Mouse (Mus musculus) T-helper 2 cell (primary cell): ENCODE results near the gene Epb41l2.

Experiments used
- in situ Hi-C: fragments of 300-600 bp; cut with MboI, MseI; formaldehyde crosslinking; loops from one replicate; pipeline ENCODE4 v1.15.1; 2025; ENCODE audit warnings: high pct_unique_total_duplicates

Gene Epb41l2

DNA sequence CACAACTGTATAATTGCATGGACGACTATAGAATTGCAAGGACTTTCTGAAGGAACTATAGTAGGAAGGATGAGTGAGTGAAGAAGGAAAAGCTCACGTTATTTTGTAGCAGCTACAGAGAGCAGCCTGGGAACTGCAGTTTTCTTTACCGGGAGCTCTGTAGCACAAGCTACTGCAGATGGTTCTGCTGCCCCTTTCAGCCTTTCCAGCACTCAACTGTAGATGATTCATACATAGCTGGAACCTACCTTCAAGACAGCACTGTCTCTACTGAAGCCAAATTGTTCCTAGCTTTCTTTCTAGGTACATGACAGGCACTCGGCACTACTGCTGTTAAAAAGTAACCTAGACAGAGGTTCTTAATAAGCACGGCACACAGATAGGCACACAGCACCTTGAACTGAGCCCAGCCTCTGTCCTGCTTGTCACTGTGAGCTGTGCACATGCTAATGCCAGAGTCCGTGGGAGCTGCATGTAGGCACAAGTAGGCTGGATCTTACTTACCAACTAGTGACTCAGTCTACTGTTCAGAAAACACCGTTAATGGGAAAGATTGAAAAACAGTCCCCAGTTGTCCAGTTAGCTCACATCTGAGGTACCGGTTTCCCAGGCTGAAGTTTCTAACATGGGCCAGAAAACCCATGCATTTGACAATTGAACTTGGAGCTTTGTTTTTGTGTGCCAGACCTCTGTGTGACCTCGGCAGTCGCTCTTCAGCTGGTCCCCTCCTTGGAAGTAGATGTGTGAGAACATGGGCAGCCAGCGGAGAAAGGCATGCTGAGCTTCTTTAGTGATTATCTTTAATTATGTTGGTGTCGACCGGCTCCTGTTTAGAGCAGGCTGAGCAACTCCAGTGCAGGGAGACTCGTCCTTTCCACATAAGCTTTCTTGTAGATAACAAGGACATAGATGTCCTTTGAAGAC, 38.4 kb downstream of the Epb41l2 start:
- in situ Hi-C loops = no loop called here

- in situ Hi-C loops = no loop called here
These were observed 39.4 kb downstream of the Epb41l2 start for GRCm38 (mm10) chr10:25399016-25399415.

DNA sequence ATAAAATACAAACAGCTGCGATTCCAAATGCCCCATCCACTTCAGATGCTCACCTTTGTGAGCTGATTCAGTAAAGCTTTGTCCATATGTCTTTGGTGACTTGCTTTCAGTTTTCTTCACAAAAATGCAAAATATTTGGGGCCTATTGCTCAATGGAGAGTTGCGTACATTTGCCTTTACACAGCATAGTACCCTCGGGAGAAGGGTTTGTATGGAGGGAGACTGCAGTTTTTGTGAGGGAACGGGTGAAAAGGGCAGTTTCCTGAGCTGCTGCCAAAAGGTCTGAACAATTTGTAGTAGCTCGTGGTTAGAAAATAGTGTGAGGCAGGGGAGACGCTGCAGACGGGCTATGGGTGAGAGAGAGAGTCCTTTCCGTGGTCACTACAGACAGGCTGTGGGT, 40.5 kb downstream of the Epb41l2 start:
- in situ Hi-C loops = no loop called here

DNA sequence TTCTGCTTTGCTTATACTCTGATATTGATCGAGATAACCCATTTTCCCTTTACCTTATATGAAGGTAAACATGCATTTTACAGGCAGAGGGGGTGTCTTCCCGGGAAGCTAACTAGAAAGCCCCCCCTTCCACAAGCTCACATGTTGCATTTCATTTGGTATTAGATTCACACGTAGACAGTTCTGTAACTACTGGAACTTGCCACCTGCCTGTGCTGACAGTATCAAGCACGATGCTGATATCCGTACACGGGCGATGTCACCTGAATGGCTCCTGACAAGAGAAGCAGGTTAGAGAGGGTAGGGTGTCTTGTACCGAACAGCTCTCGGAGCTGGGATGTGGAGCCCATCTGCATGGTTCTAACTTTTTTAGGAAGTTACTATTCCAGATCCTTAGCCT, 41.0 kb downstream of the Epb41l2 start:
- in situ Hi-C loops = no loop called here

- in situ Hi-C loops = no loop called here
These were observed 41.8 kb downstream of the Epb41l2 start for GRCm38 (mm10) chr10:25401356-25401755.

DNA sequence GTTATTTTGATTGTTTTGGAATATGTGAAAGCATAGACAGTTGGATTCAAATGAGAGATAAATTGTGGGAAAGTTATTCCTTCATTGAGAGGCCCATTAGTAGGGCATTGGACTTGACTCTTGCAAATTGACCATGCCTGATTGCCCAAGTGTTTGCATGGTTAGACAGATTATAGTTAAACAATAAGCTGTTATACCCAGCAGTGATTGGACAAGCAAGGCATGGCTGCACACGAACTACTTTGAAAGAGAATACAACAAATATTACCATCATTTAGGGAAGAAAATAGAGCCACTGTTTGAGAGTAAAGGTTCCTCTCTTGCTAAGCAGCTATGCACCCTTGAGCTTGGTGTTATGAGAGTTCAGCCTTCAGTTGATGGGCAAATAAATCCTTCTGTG, 43.3 kb downstream of the Epb41l2 start:
- in situ Hi-C loops = no loop called here

GRCm38 (mm10) chr10:25403813-25404701, 44.5 kb downstream of the Epb41l2 start:
- in situ Hi-C loops = no loop called here

GRCm38 (mm10) chr10:25404702-25405098, 45.1 kb downstream of the Epb41l2 start:
- in situ Hi-C loops = no loop called here

DNA sequence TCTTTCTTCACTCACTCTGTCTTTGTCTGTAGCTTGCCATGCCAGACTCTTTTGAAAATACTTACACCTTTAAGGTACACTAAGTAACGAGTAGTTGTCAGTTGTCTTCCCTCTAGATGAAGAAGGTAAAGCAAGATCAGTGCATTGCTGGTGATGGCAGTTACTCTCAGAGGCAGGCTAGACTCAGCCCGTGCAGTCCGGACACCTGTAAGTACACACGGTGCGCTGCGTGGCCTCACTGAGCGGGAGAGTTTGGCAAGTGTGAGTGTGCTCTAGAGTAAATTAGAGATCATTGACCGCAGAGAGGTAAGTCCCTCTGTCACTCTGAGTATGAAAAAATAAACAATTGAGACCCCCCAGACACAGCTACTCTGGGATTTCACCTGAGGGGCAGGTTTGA, 46.0 kb downstream of the Epb41l2 start:
- in situ Hi-C loops = no loop called here

DNA sequence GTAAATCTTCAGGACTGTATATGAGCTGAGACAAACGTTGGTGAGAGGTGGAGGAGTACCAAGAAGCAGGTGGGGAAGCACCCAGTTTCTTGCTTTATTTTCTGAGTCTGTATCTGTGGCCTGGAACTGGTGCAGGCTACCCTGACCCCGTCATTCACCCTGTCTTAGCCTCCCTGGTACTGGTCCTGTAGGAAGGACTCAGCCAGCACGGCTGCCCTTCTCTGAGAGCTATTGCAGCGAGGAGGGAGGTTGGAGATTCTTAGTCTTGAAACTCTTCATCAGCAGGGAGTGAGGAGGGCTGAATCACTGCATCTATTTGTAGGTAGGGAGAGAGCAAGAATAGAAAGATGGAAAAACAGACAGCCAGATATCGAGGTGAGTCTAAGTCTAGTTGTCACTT, 47.1 kb downstream of the Epb41l2 start:
- in situ Hi-C loops = no loop called here

GRCm38 (mm10) chr10:25408136-25408650, 48.6 kb downstream of the Epb41l2 start:
- in situ Hi-C loops = no loop called here

GRCm38 (mm10) chr10:25411836-25412373, 52.3 kb downstream of the Epb41l2 start:
- in situ Hi-C loops = no loop called here

- in situ Hi-C loops = no loop called here
These were observed 55.7 kb downstream of the Epb41l2 start for GRCm38 (mm10) chr10:25415188-25415717.

GRCm38 (mm10) chr10:25416696-25417095, 57.1 kb downstream of the Epb41l2 start:
- in situ Hi-C loops = no loop called here

DNA sequence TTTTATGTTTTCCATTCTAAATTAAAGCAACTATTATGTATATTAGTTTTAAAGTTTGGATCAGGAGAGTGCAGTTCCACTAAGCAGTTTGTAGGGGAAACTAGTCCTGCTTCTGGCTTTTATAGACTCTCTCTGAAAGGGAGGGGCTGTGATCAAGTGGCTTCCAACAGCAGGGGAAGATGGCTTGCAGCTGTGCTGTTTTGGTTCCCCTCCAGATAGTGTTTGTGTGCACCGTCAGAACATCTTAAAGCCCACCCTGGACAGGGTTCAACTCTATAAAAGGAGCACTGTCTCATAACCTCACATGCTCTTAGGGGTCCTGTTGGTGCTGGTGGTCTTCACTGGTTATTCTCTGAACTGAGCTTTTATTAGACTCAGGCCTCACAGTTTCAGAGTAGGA, 66.5 kb downstream of the Epb41l2 start:
- in situ Hi-C loops = no loop called here

GRCm38 (mm10) chr10:25426814-25427213, 67.2 kb downstream of the Epb41l2 start:
- in situ Hi-C loops = no loop called here

GRCm38 (mm10) chr10:25427523-25427922, 67.9 kb downstream of the Epb41l2 start:
- in situ Hi-C loops = no loop called here

DNA sequence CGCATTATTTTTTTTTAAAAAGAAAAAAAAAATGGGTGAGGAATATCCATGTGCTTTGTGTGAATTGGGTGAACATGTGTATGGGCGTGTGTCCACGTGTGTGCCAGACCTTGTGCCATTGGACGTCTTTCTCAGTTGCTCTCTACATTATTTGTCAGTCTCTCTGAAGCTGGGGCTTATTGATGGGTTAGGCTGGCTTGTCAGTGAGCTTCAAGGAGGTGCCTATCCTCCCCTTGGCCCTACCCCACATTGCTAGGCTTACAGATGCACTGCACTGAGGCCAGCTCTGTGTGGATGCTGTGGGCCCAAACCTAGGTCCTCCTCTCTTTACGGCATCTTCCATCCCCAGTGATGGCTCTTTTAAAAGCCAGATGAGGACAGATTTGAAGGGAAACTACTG, 69.1 kb downstream of the Epb41l2 start:
- in situ Hi-C loops = no loop called here

DNA sequence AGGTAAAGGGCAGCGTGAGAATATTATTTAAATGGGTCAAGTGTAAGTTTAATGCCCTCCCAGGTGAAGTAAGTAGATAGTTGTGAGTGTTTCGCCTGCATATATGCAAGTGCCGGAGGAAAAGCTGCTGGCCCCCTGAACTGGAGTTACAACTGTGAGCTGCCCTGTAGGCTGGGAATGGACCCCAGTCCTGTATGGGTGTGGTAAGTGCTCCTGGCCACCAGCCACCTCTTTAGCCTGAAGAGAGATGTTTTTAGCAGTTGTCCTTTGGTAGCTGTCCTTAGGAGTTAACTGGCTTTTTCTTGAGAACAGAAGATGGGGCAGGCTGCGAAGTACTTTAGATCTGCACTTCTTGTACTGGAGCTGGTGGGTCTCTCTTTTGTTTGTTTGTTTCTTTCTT, 69.7 kb downstream of the Epb41l2 start:
- in situ Hi-C loops = no loop called here

GRCm38 (mm10) chr10:25430862-25431261, 71.3 kb downstream of the Epb41l2 start:
- in situ Hi-C loops = no loop called here

- in situ Hi-C loops = no loop called here
These were observed 72.8 kb downstream of the Epb41l2 start for GRCm38 (mm10) chr10:25432351-25432750.

- in situ Hi-C loops = no loop called here
These were observed 73.3 kb downstream of the Epb41l2 start for GRCm38 (mm10) chr10:25432938-25433337.
